Mouse (Mus musculus): ENCODE results near the gene Carmil2. TPM values are rescaled to one million over a fixed set of nuclear protein-coding genes. Genes with fewer than 3 reads are reported as not detected.
A peak's percentile ranks its signal among the peaks of the same experiment; 100 is the strongest.

The Carmil2 gene
- 2.8 and 3.2 TPM in 2 replicates for polyA plus RNA-seq (2016; fragmentation: Nextera tagmentation; extraction: Ambion mirVana)

DNA sequence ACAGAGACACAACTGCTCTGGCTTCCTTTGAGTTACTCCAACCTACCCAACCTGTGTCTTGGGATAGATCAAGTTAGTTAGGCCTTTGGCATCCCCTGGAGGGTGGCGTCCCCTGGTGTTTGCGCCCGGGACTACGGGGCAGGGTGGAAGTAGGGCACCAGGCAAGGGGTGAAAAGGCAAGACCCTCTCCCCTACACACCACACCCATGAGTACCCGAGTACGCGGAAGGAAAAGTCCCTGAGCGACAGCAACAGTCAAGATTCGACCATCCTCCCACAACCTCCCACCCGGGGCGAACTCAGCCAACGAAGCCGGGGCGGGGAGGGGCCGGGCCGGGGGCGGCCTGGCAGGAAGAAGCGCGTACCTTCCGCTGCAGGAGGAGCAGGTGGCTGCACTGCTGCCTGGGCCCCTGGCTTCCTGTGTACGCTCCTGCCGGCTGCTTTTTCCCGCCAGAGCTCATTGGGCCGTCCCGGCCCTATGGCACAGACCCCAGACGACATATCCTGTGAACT, at the start of gene Carmil2:
Gene Carmil2 (plus strand): TSS at position 479 of the 513 bp plus-strand sequence.
- no peak for ATAC-seq (ENCODE audit: insufficient number of reproducible peaks, insufficient read depth, low FRiP score, low TSS enrichment)
- 12% methylated on average over 26 of the region's 26 CpGs for WGBS
- Histone ChIP-seq H3K9me3 (no peaks in the 10 kb centered on the region), H3K27me3 (no peaks in the 10 kb centered on the region), H3K27ac (no peak within 1 kb of the TSS), H3K4me2 (replicated peaks) (peak within 1 kb of the TSS; percentile 36), H3K9ac (no peak within 1 kb of the TSS), H3K4me3 (no peak within 1 kb of the TSS), H3K36me3 (peaks cover 31% of the 10 kb centered on the region), H3K4me1 (no peaks in the 10 kb centered on the region)

GRCm38 (mm10) chr8:105636963-105637510, 49.0 kb upstream of the Carmil2 start, which contains the start of gene Agrp:
Agrp (minus strand) TSS chr8:105637393.
- under 1% methylated on average over 55 of the region's 63 CpGs for WGBS
- Histone ChIP-seq H3K4me2 (replicated peaks) (peak within 1 kb of the TSS; percentile 88), H3K4me3 (peak within 1 kb of the TSS; percentile 68), H3K9me3 (no peaks in the 10 kb centered on the region), H3K36me3 (no peaks in the 10 kb centered on the region), H3K27ac (peak within 1 kb of the TSS; percentile 100), H3K27me3 (no peaks in the 10 kb centered on the region), H3K4me1 (peaks cover 23% of the 10 kb centered on the region), H3K9ac (peak within 1 kb of the TSS; percentile 98)
- peak; percentile 12; the same call in 1 of the 2 replicates for ATAC-seq (ENCODE audit: insufficient number of reproducible peaks, insufficient read depth, low FRiP score, low TSS enrichment)

DNA sequence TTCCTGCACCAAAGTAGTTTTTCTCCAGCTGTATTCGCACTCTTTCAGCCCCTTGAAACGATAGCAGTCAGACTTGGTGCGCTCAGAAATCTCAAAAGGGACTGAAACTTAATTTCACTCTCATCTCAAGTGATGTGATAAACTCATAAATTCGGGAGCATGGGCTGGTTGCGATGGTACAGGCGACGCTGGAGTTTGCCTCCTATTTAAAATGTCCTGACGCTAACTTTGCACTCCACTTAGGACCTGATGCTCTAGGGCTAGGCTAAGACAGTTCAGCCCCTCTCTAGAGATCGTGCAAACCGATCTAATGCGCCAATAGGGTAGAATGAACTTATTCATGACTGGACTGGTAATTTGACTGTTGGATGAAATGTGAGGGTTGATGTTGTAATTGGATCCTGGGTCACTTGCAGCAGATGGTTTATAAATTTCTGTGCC, 48.5 kb upstream of the Carmil2 start:
- Histone ChIP-seq H3K9me3 (no peaks in the 10 kb centered on the region), H3K27me3 (no peaks in the 10 kb centered on the region), H3K9ac (peak overlapping the region; percentile 98), H3K36me3 (no peaks in the 10 kb centered on the region), H3K4me1 (peaks cover 23% of the 10 kb centered on the region), H3K27ac (peak overlapping the region; percentile 100), H3K4me2 (replicated peaks) (peak overlapping the region; percentile 88), H3K4me3 (peak overlapping the region; percentile 68)
- no peak for ATAC-seq (ENCODE audit: insufficient number of reproducible peaks, insufficient read depth, low FRiP score, low TSS enrichment)
- WGBS, result 0% methylated on average over 11 of the region's 11 CpGs

- WGBS, result 83% methylated on average over 4 of the region's 4 CpGs
- H3K4me3 ChIP-seq, result peak overlapping the region; percentile 68
- H3K4me2 ChIP-seq (replicated peaks), result peak overlapping the region; percentile 88
- peaks cover 23% of the 10 kb centered on the region for H3K4me1 ChIP-seq
- no peak for ATAC-seq (ENCODE audit: insufficient number of reproducible peaks, insufficient read depth, low FRiP score, low TSS enrichment)
- H3K27ac ChIP-seq, result no peak overlapping the region
- H3K36me3 ChIP-seq, result no peaks in the 10 kb centered on the region; the same call in 1 of the 2 replicates
- peak overlapping the region; percentile 30; the same call in 1 of the 2 replicates for H3K9ac ChIP-seq
- H3K9me3 ChIP-seq, result no peaks in the 10 kb centered on the region
- no peaks in the 10 kb centered on the region for H3K27me3 ChIP-seq
These were observed 47.6 kb upstream of the Carmil2 start for GRCm38 (mm10) chr8:105638510-105638909.

GRCm38 (mm10) chr8:105639835-105640234, 46.2 kb upstream of the Carmil2 start:
- Histone ChIP-seq H3K27me3 (no peaks in the 10 kb centered on the region), H3K9me3 (no peaks in the 10 kb centered on the region), H3K9ac (no peak overlapping the region), H3K4me1 (peaks cover 23% of the 10 kb centered on the region), H3K4me3 (no peak overlapping the region), H3K4me2 (replicated peaks) (no peak overlapping the region), H3K27ac (no peak overlapping the region), H3K36me3 (peaks cover 7% of the 10 kb centered on the region)
- no peak for ATAC-seq (ENCODE audit: insufficient number of reproducible peaks, insufficient read depth, low FRiP score, low TSS enrichment)
- WGBS, result 69% methylated on average over 1 of the region's 1 CpGs

DNA sequence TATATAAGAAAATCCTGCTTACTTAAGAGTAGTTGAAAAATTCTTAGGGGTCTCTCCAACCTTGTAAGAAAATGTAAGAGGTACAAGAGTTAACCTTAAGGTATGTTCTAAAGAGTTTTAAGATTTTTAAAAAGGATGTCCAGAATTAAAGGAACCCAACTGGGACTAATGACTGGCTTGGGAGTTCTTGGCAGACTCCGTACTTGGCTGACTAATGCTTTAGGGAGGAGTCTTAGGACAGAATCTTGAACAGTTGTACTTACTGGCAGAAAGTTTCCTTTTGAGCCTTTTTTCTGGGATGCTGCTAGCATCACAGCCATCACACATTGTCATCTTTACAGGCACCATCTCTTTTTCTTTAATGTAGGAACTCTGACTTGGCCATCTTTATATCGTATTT, 45.6 kb upstream of the Carmil2 start:
- Histone ChIP-seq H3K4me1 (peaks cover 18% of the 10 kb centered on the region), H3K36me3 (peaks cover 13% of the 10 kb centered on the region), H3K9ac (no peak overlapping the region), H3K4me2 (replicated peaks) (no peak overlapping the region), H3K27me3 (no peaks in the 10 kb centered on the region), H3K27ac (no peak overlapping the region), H3K9me3 (no peaks in the 10 kb centered on the region), H3K4me3 (no peak overlapping the region)
- WGBS, result 89% methylated on average over 2 of the region's 2 CpGs
- ATAC-seq (ENCODE audit: insufficient number of reproducible peaks, insufficient read depth, low FRiP score, low TSS enrichment), result no peak

GRCm38 (mm10) chr8:105645205-105645604, 40.9 kb upstream of the Carmil2 start:
- Histone ChIP-seq H3K27ac (no peak overlapping the region), H3K36me3 (peaks cover 27% of the 10 kb centered on the region), H3K4me3 (no peak overlapping the region), H3K4me1 (no peaks in the 10 kb centered on the region), H3K27me3 (no peaks in the 10 kb centered on the region), H3K9me3 (no peaks in the 10 kb centered on the region), H3K9ac (no peak overlapping the region), H3K4me2 (replicated peaks) (no peak overlapping the region)
- ATAC-seq (ENCODE audit: insufficient number of reproducible peaks, insufficient read depth, low FRiP score, low TSS enrichment), result no peak
- WGBS, result 96% methylated on average over 1 of the region's 1 CpGs

- H3K27ac ChIP-seq, result no peak overlapping the region
- H3K27me3 ChIP-seq, result no peaks in the 10 kb centered on the region
- 97% methylated on average over 1 of the region's 1 CpGs for WGBS
- H3K4me1 ChIP-seq, result no peaks in the 10 kb centered on the region
- no peak overlapping the region for H3K4me2 ChIP-seq (replicated peaks)
- ATAC-seq (ENCODE audit: insufficient number of reproducible peaks, insufficient read depth, low FRiP score, low TSS enrichment), result no peak
- H3K36me3 ChIP-seq, result peaks cover 41% of the 10 kb centered on the region
- no peaks in the 10 kb centered on the region for H3K9me3 ChIP-seq
- H3K9ac ChIP-seq, result no peak overlapping the region
- H3K4me3 ChIP-seq, result no peak overlapping the region
These were observed 37.1 kb upstream of the Carmil2 start for GRCm38 (mm10) chr8:105648929-105649328.

- H3K9me3 ChIP-seq, result no peaks in the 10 kb centered on the region
- H3K4me1 ChIP-seq, result no peaks in the 10 kb centered on the region
- H3K9ac ChIP-seq, result no peak overlapping the region
- H3K4me2 ChIP-seq (replicated peaks), result no peak overlapping the region
- peaks cover 15% of the 10 kb centered on the region for H3K36me3 ChIP-seq
- no peak overlapping the region for H3K4me3 ChIP-seq
- ATAC-seq (ENCODE audit: insufficient number of reproducible peaks, insufficient read depth, low FRiP score, low TSS enrichment), result no peak
- no peaks in the 10 kb centered on the region for H3K27me3 ChIP-seq
- H3K27ac ChIP-seq, result no peak overlapping the region
These were observed 28.4 kb upstream of the Carmil2 start for GRCm38 (mm10) chr8:105657641-105658040.

DNA sequence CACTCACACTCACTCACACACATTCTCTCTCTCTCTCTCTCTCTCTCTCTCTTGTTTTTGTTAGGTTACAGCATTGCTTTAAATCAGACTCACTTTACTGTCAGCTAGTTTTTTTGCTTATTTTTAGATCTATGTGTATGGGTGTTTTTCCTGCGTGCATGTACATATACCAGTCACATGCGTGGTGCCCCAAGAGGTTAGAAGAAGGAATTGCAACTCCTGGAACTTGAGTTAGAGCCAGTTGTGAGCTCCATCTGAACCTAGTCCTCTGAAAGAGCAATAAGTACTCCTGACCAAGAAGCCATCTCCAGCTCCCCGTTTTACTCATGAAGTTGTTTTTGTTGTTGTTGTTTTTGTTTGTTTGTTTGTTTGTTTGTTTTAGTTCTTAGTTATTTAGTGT, 24.9 kb upstream of the Carmil2 start:
- Histone ChIP-seq H3K4me1 (no peaks in the 10 kb centered on the region), H3K4me2 (replicated peaks) (no peak overlapping the region), H3K9me3 (no peaks in the 10 kb centered on the region), H3K4me3 (no peak overlapping the region), H3K9ac (no peak overlapping the region), H3K36me3 (peaks cover 22% of the 10 kb centered on the region), H3K27me3 (no peaks in the 10 kb centered on the region), H3K27ac (no peak overlapping the region)
- WGBS, result 72% methylated on average over 3 of the region's 3 CpGs
- ATAC-seq (ENCODE audit: insufficient number of reproducible peaks, insufficient read depth, low FRiP score, low TSS enrichment), result no peak

GRCm38 (mm10) chr8:105677891-105678290, 8.2 kb upstream of the Carmil2 start:
- Histone ChIP-seq H3K4me3 (no peak overlapping the region), H3K4me1 (no peaks in the 10 kb centered on the region), H3K27ac (no peak overlapping the region), H3K9me3 (no peaks in the 10 kb centered on the region), H3K4me2 (replicated peaks) (no peak overlapping the region), H3K36me3 (peaks cover 85% of the 10 kb centered on the region), H3K9ac (no peak overlapping the region), H3K27me3 (no peaks in the 10 kb centered on the region)
- no peak for ATAC-seq (ENCODE audit: insufficient number of reproducible peaks, insufficient read depth, low FRiP score, low TSS enrichment)
- 90% methylated on average over 1 of the region's 1 CpGs for WGBS

GRCm38 (mm10) chr8:105685325-105685724, 749 bp upstream of the Carmil2 start:
- H3K9me3 ChIP-seq, result no peaks in the 10 kb centered on the region
- no peak overlapping the region for H3K4me2 ChIP-seq (replicated peaks)
- no peaks in the 10 kb centered on the region for H3K4me1 ChIP-seq
- no peaks in the 10 kb centered on the region for H3K27me3 ChIP-seq
- no peak for ATAC-seq (ENCODE audit: insufficient number of reproducible peaks, insufficient read depth, low FRiP score, low TSS enrichment)
- WGBS, result 68% methylated on average over 7 of the region's 7 CpGs
- no peak overlapping the region for H3K27ac ChIP-seq
- H3K9ac ChIP-seq, result no peak overlapping the region
- peaks cover 36% of the 10 kb centered on the region for H3K36me3 ChIP-seq
- H3K4me3 ChIP-seq, result no peak overlapping the region

Data from embryonic facial prominence, embryonic 12.5 days (tissue).